Mouse (Mus musculus): Measurements from ENCODE around the gene Olfr1180. TPM values are rescaled to one million over a fixed set of nuclear protein-coding genes. Genes with fewer than 3 reads are reported as not detected.

Olfr1180 gene
- not detected for polyA plus RNA-seq (2017; shearing (Covaris generic))

GRCm38 (mm10) chr2:88419051-88419450 lies at the start of gene Olfr1180:
Gene Olfr1180, minus strand, starts transcription at chr2:88419151.

GRCm38 (mm10) chr2:88454567-88454966 lies 35.6 kb upstream of the Olfr1180 start, which contains the start of gene Olfr1183:
Gene Olfr1183, plus strand, starts transcription at chr2:88454867.

DNA sequence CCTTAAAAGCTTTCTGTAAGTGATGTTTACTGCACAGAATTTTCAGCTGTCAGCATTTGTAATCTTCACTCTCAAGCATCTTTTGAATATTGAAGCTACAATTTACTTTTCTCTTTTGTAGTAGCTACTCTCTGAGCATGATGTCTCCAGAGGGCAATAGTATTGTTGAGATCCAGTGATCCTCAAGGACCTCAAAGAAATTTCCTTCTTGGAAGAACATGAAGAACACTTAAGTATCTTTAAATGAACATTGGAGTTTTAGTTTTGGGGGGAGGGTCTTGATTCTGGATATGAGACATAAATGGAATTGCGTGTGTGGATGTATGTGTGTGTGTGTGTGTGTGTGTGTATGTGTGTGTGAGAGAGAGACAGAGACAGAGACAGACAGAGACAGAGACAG lies 30.1 kb upstream of the Olfr1180 start, which contains the start of gene Gm13757:
Gene Gm13757 (minus strand): TSS at position 101 of the 400 bp plus-strand sequence.

DNA sequence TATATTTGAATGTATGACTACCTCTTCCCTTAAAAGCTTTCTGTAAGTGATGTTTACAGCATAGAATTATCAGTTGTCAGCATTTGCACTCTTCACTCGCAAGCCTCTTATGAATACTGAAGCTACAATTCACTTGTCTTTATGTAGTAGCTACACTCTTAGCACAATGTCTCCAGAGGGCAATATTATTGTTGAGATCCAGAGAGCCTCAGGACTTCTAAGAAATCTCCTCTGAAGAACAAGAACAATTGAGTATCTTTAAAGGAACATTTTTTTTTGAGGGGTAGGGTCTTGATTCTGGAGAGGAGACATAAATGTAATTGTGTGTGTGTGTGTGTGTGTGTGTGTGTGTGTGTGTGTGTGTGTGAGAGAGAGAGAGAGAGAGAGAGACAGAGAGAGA lies 7.1 kb upstream of the Olfr1180 start, which contains the start of gene Olfr1181:
Gene Olfr1181 (minus strand): TSS at position 101 of the 400 bp plus-strand sequence.

GRCm38 (mm10) chr2:88406353-88406752 lies 12.6 kb downstream of the Olfr1180 start, which contains the start of gene Olfr1179:
Gene Olfr1179, minus strand, starts transcription at chr2:88406453.

GRCm38 (mm10) chr2:88386762-88387161 lies 32.2 kb downstream of the Olfr1180 start, which contains the start of gene Olfr1178:
Gene Olfr1178, plus strand, starts transcription at chr2:88387062.

Other genes with a start within 250 kb of the Olfr1180 start
- not detected for gene Olfr1168, start 237.3 kb downstream of the Olfr1180 start, polyA plus RNA-seq (2017; shearing (Covaris generic))
- gene Olfr1170, start 190.8 kb downstream of the Olfr1180 start, polyA plus RNA-seq (2017; shearing (Covaris generic)): not detected
- not detected for gene Olfr1173, start 139.3 kb downstream of the Olfr1180 start, polyA plus RNA-seq (2017; shearing (Covaris generic))
- gene Olfr1174-ps, start 104.0 kb downstream of the Olfr1180 start, polyA plus RNA-seq (2017; shearing (Covaris generic)): not detected
- not detected for gene Olfr1175-ps, start 91.9 kb downstream of the Olfr1180 start, polyA plus RNA-seq (2017; shearing (Covaris generic))
- gene Olfr1176, start 82.4 kb downstream of the Olfr1180 start, polyA plus RNA-seq (2017; shearing (Covaris generic)): not detected
- gene Olfr1177-ps, start 72.7 kb downstream of the Olfr1180 start, polyA plus RNA-seq (2017; shearing (Covaris generic)): not detected
- gene Olfr1178, start 32.1 kb downstream of the Olfr1180 start, polyA plus RNA-seq (2017; shearing (Covaris generic)): not detected
- gene Olfr1179, start 12.7 kb downstream of the Olfr1180 start, polyA plus RNA-seq (2017; shearing (Covaris generic)): not detected
- gene Olfr1181, start 7.0 kb upstream of the Olfr1180 start, polyA plus RNA-seq (2017; shearing (Covaris generic)): not detected
- gene Gm13757, start 30.0 kb upstream of the Olfr1180 start, polyA plus RNA-seq (2017; shearing (Covaris generic)): not detected
- 0.04 TPM for gene Olfr1183, start 35.7 kb upstream of the Olfr1180 start, polyA plus RNA-seq (2017; shearing (Covaris generic))
- not detected for gene Olfr1184, start 64.4 kb upstream of the Olfr1180 start, polyA plus RNA-seq (2017; shearing (Covaris generic))
- not detected for gene Olfr1185-ps1, start 74.2 kb upstream of the Olfr1180 start, polyA plus RNA-seq (2017; shearing (Covaris generic))
- gene Olfr1186, start 99.4 kb upstream of the Olfr1180 start, polyA plus RNA-seq (2017; shearing (Covaris generic)): not detected
- gene Olfr1188, start 137.8 kb upstream of the Olfr1180 start, polyA plus RNA-seq (2017; shearing (Covaris generic)): not detected
- gene Olfr1189, start 167.3 kb upstream of the Olfr1180 start, polyA plus RNA-seq (2017; shearing (Covaris generic)): not detected
- not detected for gene Olfr1191-ps1, start 221.4 kb upstream of the Olfr1180 start, polyA plus RNA-seq (2017; shearing (Covaris generic))
- gene Olfr1192-ps1, start 229.4 kb upstream of the Olfr1180 start, polyA plus RNA-seq (2017; shearing (Covaris generic)): not detected

Measured in CD4-positive, CD25-positive, alpha-beta regulatory T cell, adult 9 weeks (primary cell).